Mouse (Mus musculus) thymus, adult 2 months (tissue): ENCODE results near the gene Spata3. TPM values are rescaled to one million over a fixed set of nuclear protein-coding genes. Genes with fewer than 3 reads are reported as not detected.

Experiments
- DNase-seq: peaks from one replicate; pipeline ENCODE4 v3.0.0; 2021
- H3K27ac ChIP-seq: fragments of 200-500 bp; 2 replicates; pipeline ENCODE4 v1.5.1; 2012; ENCODE audit warnings: low read length, control low read depth; ENCODE audit not compliant: control insufficient read depth, insufficient read depth
- H3K27me3 ChIP-seq: fragments of 200-500 bp; 2 replicates; pipeline ENCODE4 v1.6.1; 2012; ENCODE audit warnings: mild to moderate bottlenecking, low read length, moderate library complexity, mixed read lengths; ENCODE audit not compliant: control insufficient read depth, insufficient read depth
- H3K36me3 ChIP-seq: fragments of 200-500 bp; 2 replicates; pipeline ENCODE4 v1.6.1; 2012; ENCODE audit warnings: mild to moderate bottlenecking, low read length, moderate library complexity; ENCODE audit not compliant: control insufficient read depth, insufficient read depth
- H3K4me1 ChIP-seq: fragments of 200-500 bp; replicated peaks from 2 replicates; pipeline ENCODE4 v1.6.1; 2012; ENCODE audit warnings: low read length; ENCODE audit not compliant: control insufficient read depth, insufficient read depth
- H3K4me3 ChIP-seq: fragments of 200-500 bp; 2 replicates; pipeline ENCODE4 v1.5.1; 2012; ENCODE audit warnings: mild to moderate bottlenecking, low read length, control low read depth, moderate library complexity; ENCODE audit not compliant: control insufficient read depth, insufficient read depth
- CTCF ChIP-seq: fragments of 200-500 bp; IDR thresholded peaks from 2 replicates; pipeline ENCODE4 v1.5.1; 2012; ENCODE audit warnings: mild to moderate bottlenecking, control low read depth, low read length, moderate library complexity, borderline replicate concordance; ENCODE audit not compliant: control insufficient read depth, poor library complexity, insufficient read depth; ENCODE audit errors: extremely low read depth
- POLR2A ChIP-seq: fragments of 200-500 bp; IDR thresholded peaks from 2 replicates; pipeline ENCODE4 v1.6.1; 2012; ENCODE audit warnings: mild to moderate bottlenecking, low read length, control low read depth, moderate library complexity; ENCODE audit not compliant: control insufficient read depth, poor library complexity, insufficient read depth; ENCODE audit errors: extremely low read depth
- WGBS: fragments of 180-500 bp; shearing (Covaris S2); methylation state at CpG from one replicate; pipeline ENCODE4 v1.1.7; 2018; 5-methylcytosine and 5-hydroxymethylcytosine counted together
- polyA plus RNA-seq: library from polyadenylated mRNA; depleted of rRNA; stranded (reverse); fragments of >200 nt; gene quantifications from 2 replicates; pipeline ENCODE4 v1.2.3, GENCODE M21; 2012

Gene Spata3
- polyA plus RNA-seq, 1 experiment = 0.49 TPM

GRCm38 (mm10) chr1:86045848-86046805, 29.5 kb downstream of the Spata3 start, which contains the start of gene 2810459M11Rik:
2810459M11Rik (plus strand) TSS chr1:86045863.
- DNase-seq = no peak
- Histone ChIP-seq H3K27me3 (peaks cover 10% of the 10 kb centered on the region), H3K4me1 (peaks cover 24% of the 10 kb centered on the region), H3K4me3 (peak within 1 kb of the TSS; percentile 35), H3K36me3 (no peaks in the 10 kb centered on the region), H3K27ac (no peak within 1 kb of the TSS)
- no peak for TF ChIP-seq POLR2A
- no peak for TF ChIP-seq CTCF
- WGBS = 2% methylated on average over 110 of the region's 110 CpGs

GRCm38 (mm10) chr1:86046833-86047563, 30.4 kb downstream of the Spata3 start:
- H3K27me3 ChIP-seq = peaks cover 10% of the 10 kb centered on the region
- DNase-seq = no peak
- H3K36me3 ChIP-seq = no peaks in the 10 kb centered on the region
- peaks cover 24% of the 10 kb centered on the region for H3K4me1 ChIP-seq
- H3K27ac ChIP-seq = no peak overlapping the region
- H3K4me3 ChIP-seq = no peak overlapping the region
- TF ChIP-seq CTCF = no peak
- TF ChIP-seq POLR2A = no peak
- WGBS = 56% methylated on average over 24 of the region's 24 CpGs

GRCm38 (mm10) chr1:86048231-86048630, 31.6 kb downstream of the Spata3 start:
- no peak for TF ChIP-seq POLR2A
- TF ChIP-seq CTCF = no peak
- peaks cover 10% of the 10 kb centered on the region for H3K27me3 ChIP-seq
- H3K36me3 ChIP-seq = no peaks in the 10 kb centered on the region
- H3K4me3 ChIP-seq = no peak overlapping the region
- H3K4me1 ChIP-seq = peaks cover 24% of the 10 kb centered on the region
- no peak overlapping the region for H3K27ac ChIP-seq
- 11% methylated on average over 4 of the region's 4 CpGs for WGBS
- no peak for DNase-seq

DNA sequence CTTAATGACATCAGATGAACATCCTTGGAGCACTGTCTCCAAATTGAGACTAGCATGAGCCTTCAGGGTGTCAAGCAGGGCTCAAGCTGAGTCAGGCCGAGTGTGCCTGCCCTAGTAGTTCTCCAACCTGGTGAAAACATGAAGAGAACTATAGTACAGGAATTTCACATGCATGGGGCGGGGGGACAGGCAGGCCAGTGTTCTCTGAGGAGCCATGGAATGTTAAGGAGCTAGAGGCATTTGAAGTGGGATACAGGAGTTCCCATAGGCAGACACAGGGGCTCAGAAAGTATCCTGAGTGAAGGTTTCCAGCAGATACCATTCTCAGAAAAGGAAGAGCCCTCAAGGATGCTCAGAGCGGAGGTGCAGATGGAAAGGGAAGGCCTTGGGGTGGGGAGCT, 32.1 kb downstream of the Spata3 start:
- Histone ChIP-seq H3K27ac (no peak overlapping the region), H3K4me3 (no peak overlapping the region), H3K4me1 (peaks cover 24% of the 10 kb centered on the region), H3K27me3 (peaks cover 10% of the 10 kb centered on the region), H3K36me3 (no peaks in the 10 kb centered on the region)
- TF ChIP-seq POLR2A = no peak
- no peak for TF ChIP-seq CTCF
- WGBS = 88% methylated on average over 3 of the region's 3 CpGs
- no peak for DNase-seq

DNA sequence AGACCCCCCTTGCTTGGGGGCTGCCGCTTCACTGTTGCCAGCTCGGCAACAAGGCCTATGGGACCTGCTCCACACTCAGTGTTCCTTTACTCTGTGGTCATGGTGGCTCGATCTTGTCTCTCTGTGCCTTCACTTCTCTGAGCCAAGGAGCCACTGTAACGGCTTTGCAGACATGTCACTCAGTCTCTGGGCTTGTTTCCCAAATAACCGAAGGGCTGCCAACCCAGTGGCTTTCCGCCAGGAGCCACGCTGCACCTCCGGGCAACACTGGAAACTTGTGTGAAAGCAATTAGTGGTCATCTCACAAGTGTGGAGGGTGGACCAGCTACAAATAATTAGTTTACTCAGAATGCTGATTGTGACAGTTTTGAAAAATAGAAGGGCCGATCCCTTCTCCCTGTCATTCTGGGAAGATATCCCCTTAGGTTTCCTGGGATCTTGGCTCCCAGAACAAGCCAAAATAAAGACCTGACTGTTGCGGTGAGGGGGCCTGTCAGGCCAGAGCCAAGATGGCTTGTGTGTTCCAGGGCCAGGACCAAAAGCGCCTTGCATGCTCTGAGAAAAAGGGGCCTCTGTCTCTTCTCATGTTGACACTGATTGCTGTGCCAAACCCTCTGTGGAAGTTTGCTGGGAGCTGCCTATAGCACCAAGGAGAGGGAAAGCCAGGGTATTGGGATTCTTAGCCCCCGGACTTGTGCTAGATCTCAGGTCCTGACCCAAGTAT, 36.7 kb downstream of the Spata3 start:
- 93% methylated on average over 12 of the region's 12 CpGs for WGBS
- H3K36me3 ChIP-seq = no peaks in the 10 kb centered on the region
- TF ChIP-seq POLR2A = no peak
- TF ChIP-seq CTCF = no peak
- H3K27ac ChIP-seq = no peak overlapping the region
- no peak for DNase-seq
- peaks cover 13% of the 10 kb centered on the region for H3K4me1 ChIP-seq
- H3K27me3 ChIP-seq = no peaks in the 10 kb centered on the region
- no peak overlapping the region for H3K4me3 ChIP-seq

DNA sequence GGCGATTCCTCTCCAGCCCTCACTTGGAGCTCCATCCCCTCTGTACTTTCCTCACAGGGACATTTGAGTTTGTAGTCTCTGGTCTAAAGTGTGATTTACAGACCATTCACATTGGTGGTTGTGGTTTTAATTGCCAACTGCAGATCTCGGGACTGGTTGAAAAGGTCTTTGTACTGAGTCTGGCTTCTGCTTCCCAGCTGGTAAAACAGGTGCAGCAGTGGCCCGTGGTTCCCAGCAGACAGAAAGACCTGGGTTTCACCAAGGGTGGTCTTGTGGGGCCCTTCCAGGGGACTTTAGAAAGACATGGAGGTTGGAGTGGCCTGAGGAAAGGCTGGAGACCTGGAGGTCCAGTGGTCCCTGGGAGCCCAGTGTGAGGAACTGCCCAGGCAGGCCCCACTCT, 38.3 kb downstream of the Spata3 start:
- 6% methylated on average over 3 of the region's 3 CpGs for WGBS

More for the DNA sequence above, 38.3 kb downstream of the Spata3 start:
- TF ChIP-seq CTCF (no peak), POLR2A (no peak)
- Histone ChIP-seq H3K4me3 (no peak overlapping the region), H3K27ac (no peak overlapping the region), H3K27me3 (no peaks in the 10 kb centered on the region), H3K4me1 (peaks cover 9% of the 10 kb centered on the region), H3K36me3 (no peaks in the 10 kb centered on the region)
- DNase-seq = no peak
